Mouse (Mus musculus) embryonic fibroblast, embryonic 13.5 days (primary cell): ENCODE data around the gene Ankrd52.

Source experiments
- CTCF ChIP-seq: IDR thresholded peaks from 2 replicates; pipeline ENCODE4 v1.5.1; 2011; ENCODE audit warnings: mild to moderate bottlenecking, control low read depth, low read length, moderate library complexity, borderline replicate concordance; ENCODE audit not compliant: insufficient read depth
- POLR2A ChIP-seq: IDR thresholded peaks from 2 replicates; pipeline ENCODE4 v1.6.1; 2011; ENCODE audit warnings: low read depth, mild to moderate bottlenecking, control low read depth, low read length, moderate library complexity

DNA sequence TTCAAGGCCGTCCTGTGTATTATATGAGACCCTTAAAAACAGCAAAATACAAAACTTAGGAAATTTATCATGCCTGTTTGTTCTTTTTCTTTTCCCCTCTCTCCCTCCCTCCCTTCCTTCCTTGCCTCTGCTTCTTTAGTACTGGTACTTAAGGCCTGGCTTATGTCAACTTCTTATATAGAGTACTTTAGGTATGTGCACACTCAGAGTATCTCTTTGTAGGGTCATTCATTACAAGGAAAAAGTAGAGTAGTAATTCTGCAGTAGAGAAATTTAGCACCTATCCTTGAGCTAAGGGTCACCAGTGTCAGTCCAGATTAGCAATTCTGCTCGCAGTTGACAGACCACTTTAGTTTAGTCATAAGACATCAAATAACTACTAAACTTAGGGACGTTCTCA is 48.3 kb downstream of the Ankrd52 start:
- TF ChIP-seq POLR2A (no peak), CTCF (no peak)
